Mouse (Mus musculus) forebrain, embryonic 16.5 days (tissue): ENCODE measurements at regions not wholly inside any gene's neighbourhood (a gene's known extent, or its start where the extent isn't known, plus 50 kb on each side); places are given as distances from the start of the nearest gene placed in this dataset.

Source experiments
- ATAC-seq: fragments of 200-750 bp; cut with Nextera tagmentation; 2 replicates; pipeline ENCODE4 v1.8.0; 2017; ENCODE audit warnings: mild to moderate bottlenecking, moderate library complexity
- H3K27ac ChIP-seq: fragments of 300-500 bp; sonication (generic); 2 replicates; pipeline ENCODE4 v1.5.1; 2014; ENCODE audit warnings: low read length, control low read depth
- H3K27me3 ChIP-seq: fragments of 300-500 bp; sonication (generic); replicated peaks from 2 replicates; pipeline ENCODE4 v1.6.1; 2014; ENCODE audit warnings: low read length; ENCODE audit not compliant: control insufficient read depth, insufficient read depth
- H3K36me3 ChIP-seq: fragments of 300-500 bp; sonication (generic); 2 replicates; pipeline ENCODE4 v1.6.1; 2014; ENCODE audit not compliant: control insufficient read depth, insufficient read depth
- H3K4me1 ChIP-seq: fragments of 300-500 bp; sonication (generic); replicated peaks from 2 replicates; pipeline ENCODE4 v1.6.1; 2014; ENCODE audit warnings: low read length; ENCODE audit not compliant: control insufficient read depth, insufficient read depth
- H3K4me2 ChIP-seq: fragments of 300-500 bp; sonication (generic); 2 replicates; pipeline ENCODE4 v1.6.1; 2014; ENCODE audit warnings: mild to moderate bottlenecking, low read length, control low read depth
- H3K4me3 ChIP-seq: fragments of 300-500 bp; sonication (generic); replicated peaks from 2 replicates; pipeline ENCODE4 v1.5.1; 2014; ENCODE audit warnings: mild to moderate bottlenecking, low read length, control low read depth
- H3K9ac ChIP-seq: fragments of 300-500 bp; sonication (generic); replicated peaks from 2 replicates; pipeline ENCODE4 v1.6.1; 2014; ENCODE audit warnings: low read depth, low read length, control low read depth
- H3K9me3 ChIP-seq: fragments of 300-500 bp; sonication (generic); 2 replicates; pipeline ENCODE4 v1.6.1; 2016; ENCODE audit warnings: low read length; ENCODE audit not compliant: control insufficient read depth
- WGBS: fragments of 180-500 bp; shearing (Covaris S2); extraction: QIAGEN DNeasy Blood & Tissue Kit; methylation state at CpG from one replicate; pipeline ENCODE4 v1.1.7; 2014; 5-methylcytosine and 5-hydroxymethylcytosine counted together

GRCm38 (mm10) chr6:78228883-78229282 is 141.6 kb upstream of the Reg3b start:
- Histone ChIP-seq H3K4me2 (no peak overlapping the region), H3K27ac (no peak overlapping the region), H3K27me3 (no peaks in the 10 kb centered on the region), H3K36me3 (no peaks in the 10 kb centered on the region), H3K4me1 (no peaks in the 10 kb centered on the region), H3K4me3 (no peak overlapping the region), H3K9me3 (no peaks in the 10 kb centered on the region), H3K9ac (no peak overlapping the region)
- ATAC-seq: no peak
- 100% methylated on average over 3 of the region's 3 CpGs for WGBS

- Histone ChIP-seq H3K27me3 (no peaks in the 10 kb centered on the region), H3K4me1 (no peaks in the 10 kb centered on the region; the same call in 1 of the 2 replicates), H3K4me2 (no peak overlapping the region), H3K4me3 (no peak overlapping the region), H3K9ac (no peak overlapping the region), H3K9me3 (no peaks in the 10 kb centered on the region), H3K27ac (0 out of 2 replicates have a peak overlapping the region, but pooled peaks have one; percentile 2), H3K36me3 (no peaks in the 10 kb centered on the region)
- WGBS: 7% methylated on average over 1 of the region's 1 CpGs
- peak; percentile 79 for ATAC-seq
These were observed 126.1 kb upstream of the Reg3b start for GRCm38 (mm10) chr6:78244404-78244803.

- Histone ChIP-seq H3K4me2 (no peak overlapping the region), H3K36me3 (no peaks in the 10 kb centered on the region), H3K27ac (no peak overlapping the region), H3K27me3 (no peaks in the 10 kb centered on the region), H3K9me3 (no peaks in the 10 kb centered on the region), H3K9ac (no peak overlapping the region), H3K4me1 (no peaks in the 10 kb centered on the region; the same call in 1 of the 2 replicates), H3K4me3 (no peak overlapping the region)
- 13% methylated on average over 1 of the region's 1 CpGs for WGBS
- ATAC-seq: peak; percentile 95
These were observed 125.4 kb upstream of the Reg3b start for GRCm38 (mm10) chr6:78245010-78245409.

GRCm38 (mm10) chr6:78250053-78250452 is 120.4 kb upstream of the Reg3b start:
- H3K9me3 ChIP-seq: no peaks in the 10 kb centered on the region
- no peaks in the 10 kb centered on the region for H3K4me1 ChIP-seq
- no peaks in the 10 kb centered on the region for H3K36me3 ChIP-seq
- no peak overlapping the region for H3K4me3 ChIP-seq
- no peak for ATAC-seq
- no peaks in the 10 kb centered on the region for H3K27me3 ChIP-seq
- no peak overlapping the region for H3K27ac ChIP-seq
- H3K9ac ChIP-seq: no peak overlapping the region
- WGBS: 50% methylated on average over 1 of the region's 1 CpGs
- no peak overlapping the region for H3K4me2 ChIP-seq

GRCm38 (mm10) chr6:78250541-78250940 is 119.9 kb upstream of the Reg3b start:
- ATAC-seq: 0 out of 2 replicates have a peak, but pooled peaks have one; percentile 33
- H3K4me3 ChIP-seq: no peak overlapping the region
- H3K27me3 ChIP-seq: no peaks in the 10 kb centered on the region
- H3K4me2 ChIP-seq: no peak overlapping the region
- no peaks in the 10 kb centered on the region for H3K9me3 ChIP-seq
- 37% methylated on average over 2 of the region's 2 CpGs for WGBS
- H3K36me3 ChIP-seq: no peaks in the 10 kb centered on the region
- no peaks in the 10 kb centered on the region for H3K4me1 ChIP-seq
- no peak overlapping the region for H3K9ac ChIP-seq
- H3K27ac ChIP-seq: no peak overlapping the region

GRCm38 (mm10) chr6:78271879-78272546 is 98.4 kb upstream of the Reg3b start:
- 77% methylated on average over 3 of the region's 3 CpGs for WGBS
- no peaks in the 10 kb centered on the region for H3K4me1 ChIP-seq
- no peak overlapping the region for H3K4me3 ChIP-seq
- H3K4me2 ChIP-seq: no peak overlapping the region
- H3K27ac ChIP-seq: no peak overlapping the region
- H3K36me3 ChIP-seq: no peaks in the 10 kb centered on the region
- no peak for ATAC-seq
- no peak overlapping the region for H3K9ac ChIP-seq
- no peaks in the 10 kb centered on the region for H3K9me3 ChIP-seq
- H3K27me3 ChIP-seq: no peaks in the 10 kb centered on the region

GRCm38 (mm10) chr6:78277993-78278715 is 92.3 kb upstream of the Reg3b start:
- Histone ChIP-seq H3K4me1 (peaks cover 5% of the 10 kb centered on the region; the same call in 1 of the 2 replicates), H3K4me3 (no peak overlapping the region), H3K9me3 (no peaks in the 10 kb centered on the region), H3K36me3 (no peaks in the 10 kb centered on the region), H3K9ac (no peak overlapping the region), H3K27ac (peak overlapping the region; percentile 20), H3K27me3 (no peaks in the 10 kb centered on the region), H3K4me2 (no peak overlapping the region)
- ATAC-seq: peak; percentile 95
- 48% methylated on average over 6 of the region's 6 CpGs for WGBS

- WGBS: 57% methylated on average over 5 of the region's 5 CpGs
- Histone ChIP-seq H3K9ac (no peak overlapping the region), H3K27me3 (no peaks in the 10 kb centered on the region), H3K4me2 (no peak overlapping the region), H3K36me3 (no peaks in the 10 kb centered on the region), H3K4me1 (peaks cover 5% of the 10 kb centered on the region; the same call in 1 of the 2 replicates), H3K4me3 (no peak overlapping the region), H3K27ac (no peak overlapping the region), H3K9me3 (no peaks in the 10 kb centered on the region)
- no peak for ATAC-seq
These were observed 89.9 kb upstream of the Reg3b start for GRCm38 (mm10) chr6:78280541-78280940.

- no peaks in the 10 kb centered on the region for H3K27me3 ChIP-seq
- H3K4me1 ChIP-seq: no peaks in the 10 kb centered on the region; the same call in 1 of the 2 replicates
- no peak overlapping the region for H3K4me2 ChIP-seq
- no peaks in the 10 kb centered on the region for H3K36me3 ChIP-seq
- no peak overlapping the region for H3K4me3 ChIP-seq
- no peak overlapping the region for H3K27ac ChIP-seq
- peak; percentile 15; the same call in 1 of the 2 replicates for ATAC-seq
- WGBS: 40% methylated on average over 1 of the region's 1 CpGs
- H3K9me3 ChIP-seq: no peaks in the 10 kb centered on the region
- no peak overlapping the region for H3K9ac ChIP-seq
These were observed 75.8 kb upstream of the Reg3b start for GRCm38 (mm10) chr6:78294647-78295046.
